Mouse (Mus musculus) midbrain, embryonic 14.5 days (tissue): Measurements from ENCODE around the gene 1600015I10Rik. TPM values are rescaled to one million over a fixed set of nuclear protein-coding genes. Genes with fewer than 3 reads are reported as not detected.
A peak's percentile ranks its signal among the peaks of the same experiment; 100 is the strongest.

ENCODE experiments used
- ATAC-seq: fragments of 200-750 bp; cut with Nextera tagmentation; 2 replicates; pipeline ENCODE4 v1.8.0; 2017; ENCODE audit warnings: moderate number of reproducible peaks, moderate library complexity; ENCODE audit not compliant: low FRiP score, low TSS enrichment
- DNase-seq: peaks from one replicate; pipeline ENCODE4 v3.0.0-alpha.2; 2015
- H3K27ac ChIP-seq: fragments of 300-500 bp; sonication (generic); replicated peaks from 2 replicates; pipeline ENCODE4 v1.5.1; 2014; ENCODE audit warnings: mild to moderate bottlenecking, low read depth, low read length, moderate library complexity
- H3K27me3 ChIP-seq: fragments of 300-500 bp; sonication (generic); 2 replicates; pipeline ENCODE4 v1.6.1; 2014; ENCODE audit warnings: low read length, control low read depth, mixed read lengths; ENCODE audit not compliant: control insufficient read depth, insufficient read depth
- H3K36me3 ChIP-seq: fragments of 300-500 bp; sonication (generic); 2 replicates; pipeline ENCODE4 v1.6.1; 2014; ENCODE audit warnings: low read length, control low read depth; ENCODE audit not compliant: control insufficient read depth, insufficient read depth
- H3K4me1 ChIP-seq: fragments of 300-500 bp; sonication (generic); 2 replicates; pipeline ENCODE4 v1.6.1; 2014; ENCODE audit warnings: mild to moderate bottlenecking, antibody characterized with exemption, low read length, control low read depth; ENCODE audit not compliant: control insufficient read depth, insufficient read depth
- H3K4me2 ChIP-seq: fragments of 300-500 bp; sonication (generic); 2 replicates; pipeline ENCODE4 v1.6.1; 2014; ENCODE audit warnings: mild to moderate bottlenecking, low read length, moderate library complexity
- H3K4me3 ChIP-seq: fragments of 300-500 bp; sonication (generic); replicated peaks from 2 replicates; pipeline ENCODE4 v1.5.1; 2014; ENCODE audit warnings: low read depth, low read length
- H3K9ac ChIP-seq: fragments of 300-500 bp; sonication (generic); replicated peaks from 2 replicates; pipeline ENCODE4 v1.6.1; 2014; ENCODE audit warnings: mild to moderate bottlenecking, low read length, moderate library complexity
- H3K9me3 ChIP-seq: fragments of 300-500 bp; sonication (generic); 2 replicates; pipeline ENCODE4 v1.6.1; 2016; ENCODE audit warnings: low read length, control low read depth, mixed read lengths; ENCODE audit not compliant: control insufficient read depth
- WGBS: fragments of 180-500 bp; shearing (Covaris S2); extraction: QIAGEN DNeasy Blood & Tissue Kit; methylation state at CpG from one replicate; pipeline ENCODE4 v1.1.7; 2014; 5-methylcytosine and 5-hydroxymethylcytosine counted together
- polyA plus RNA-seq: library from polyadenylated mRNA; unstranded; fragments of >200 nt; fragmentation: Nextera tagmentation; extraction: Ambion mirVana; gene quantifications from 2 replicates; pipeline ENCODE4 v1.2.1, GENCODE M21; 2014

The 1600015I10Rik gene
- polyA plus RNA-seq, 1 experiment from 2014 or later = not detected

DNA sequence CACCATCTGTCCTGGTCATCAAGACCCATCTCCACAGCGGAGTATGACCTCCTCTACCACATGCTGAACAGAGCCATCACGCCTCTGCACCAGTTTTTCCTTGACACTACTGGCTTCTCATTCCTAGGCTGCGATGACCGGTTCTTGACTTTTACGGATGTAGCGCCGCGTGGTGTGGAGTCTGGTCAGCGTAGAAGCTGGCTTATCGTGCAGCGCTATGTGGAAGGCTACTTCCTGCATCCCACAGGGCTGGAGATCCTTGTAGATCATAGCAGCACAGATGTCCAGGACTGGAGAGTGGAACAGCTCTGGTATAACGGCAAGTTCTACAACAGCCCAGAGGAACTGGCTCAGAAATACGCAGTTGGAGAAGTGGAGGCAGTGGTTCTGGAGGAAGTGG lies 24.1 kb upstream of the 1600015I10Rik start:
- ATAC-seq = no peak
- Histone ChIP-seq H3K27ac (no peak overlapping the region), H3K4me3 (no peak overlapping the region), H3K27me3 (no peaks in the 10 kb centered on the region), H3K36me3 (no peaks in the 10 kb centered on the region), H3K4me2 (no peak overlapping the region), H3K9ac (no peak overlapping the region), H3K4me1 (no peaks in the 10 kb centered on the region), H3K9me3 (no peaks in the 10 kb centered on the region)
- WGBS = 92% methylated on average over 13 of the region's 13 CpGs
- no peak for DNase-seq

GRCm38 (mm10) chr6:48906371-48906770 lies 23.3 kb upstream of the 1600015I10Rik start:
- no peak overlapping the region for H3K4me2 ChIP-seq
- no peak for DNase-seq
- ATAC-seq = no peak
- WGBS = 95% methylated on average over 14 of the region's 14 CpGs
- no peak overlapping the region for H3K27ac ChIP-seq
- H3K9ac ChIP-seq = no peak overlapping the region
- H3K36me3 ChIP-seq = no peaks in the 10 kb centered on the region
- H3K9me3 ChIP-seq = no peaks in the 10 kb centered on the region
- no peaks in the 10 kb centered on the region for H3K27me3 ChIP-seq
- no peak overlapping the region for H3K4me3 ChIP-seq
- H3K4me1 ChIP-seq = no peaks in the 10 kb centered on the region

- Histone ChIP-seq H3K4me3 (no peak overlapping the region), H3K27ac (no peak overlapping the region), H3K4me2 (no peak overlapping the region), H3K36me3 (no peaks in the 10 kb centered on the region), H3K27me3 (no peaks in the 10 kb centered on the region), H3K9ac (no peak overlapping the region), H3K9me3 (no peaks in the 10 kb centered on the region), H3K4me1 (no peaks in the 10 kb centered on the region)
- DNase-seq = no peak
- ATAC-seq = no peak
- WGBS = 88% methylated on average over 1 of the region's 1 CpGs
These were observed 20.5 kb upstream of the 1600015I10Rik start for GRCm38 (mm10) chr6:48909229-48909628.

GRCm38 (mm10) chr6:48912033-48912432 lies 17.7 kb upstream of the 1600015I10Rik start:
- no peaks in the 10 kb centered on the region for H3K9me3 ChIP-seq

GRCm38 (mm10) chr6:48913587-48913986 lies 16.1 kb upstream of the 1600015I10Rik start:
- DNase-seq (no peak), ATAC-seq (no peak)
- Histone ChIP-seq H3K36me3 (no peaks in the 10 kb centered on the region), H3K4me1 (no peaks in the 10 kb centered on the region), H3K4me2 (no peak overlapping the region), H3K9ac (no peak overlapping the region), H3K27ac (no peak overlapping the region), H3K9me3 (no peaks in the 10 kb centered on the region), H3K4me3 (no peak overlapping the region), H3K27me3 (no peaks in the 10 kb centered on the region)
- 95% methylated on average over 2 of the region's 2 CpGs for WGBS

More at GRCm38 (mm10) chr6:48912033-48912432, 17.7 kb upstream of the 1600015I10Rik start:
- Histone ChIP-seq H3K27ac (no peak overlapping the region), H3K36me3 (no peaks in the 10 kb centered on the region), H3K4me3 (no peak overlapping the region), H3K9ac (no peak overlapping the region), H3K27me3 (no peaks in the 10 kb centered on the region), H3K4me2 (no peak overlapping the region), H3K4me1 (no peaks in the 10 kb centered on the region)
- DNase-seq = peak; percentile 39
- 29% methylated on average over 3 of the region's 3 CpGs for WGBS
- ATAC-seq = no peak

DNA sequence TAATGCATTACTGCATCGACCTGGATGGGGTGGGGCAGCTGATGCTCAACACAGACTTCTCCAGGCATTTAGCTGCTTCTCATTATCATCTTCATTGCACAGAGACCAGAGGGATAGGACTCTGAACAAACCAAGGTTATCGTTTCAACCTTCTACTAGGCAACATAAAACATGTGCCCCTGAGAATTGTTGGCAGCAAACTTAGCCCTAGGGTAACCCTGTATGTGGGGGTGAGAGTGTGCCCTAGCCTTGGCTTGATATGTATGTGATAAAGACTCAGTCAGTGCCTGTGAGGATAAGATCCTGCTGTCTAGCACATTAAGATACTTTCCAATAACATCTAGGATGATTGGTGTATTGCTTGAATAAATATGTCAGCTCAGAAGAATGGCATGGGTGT lies 19.9 kb downstream of the 1600015I10Rik start:
- H3K4me3 ChIP-seq = no peak overlapping the region
- H3K27me3 ChIP-seq = no peaks in the 10 kb centered on the region
- H3K36me3 ChIP-seq = no peaks in the 10 kb centered on the region
- no peak overlapping the region for H3K9ac ChIP-seq
- H3K9me3 ChIP-seq = no peaks in the 10 kb centered on the region
- no peak overlapping the region for H3K4me2 ChIP-seq
- H3K27ac ChIP-seq = no peak overlapping the region
- WGBS = 77% methylated on average over 2 of the region's 2 CpGs
- no peak for ATAC-seq
- no peak for DNase-seq
- H3K4me1 ChIP-seq = no peaks in the 10 kb centered on the region

GRCm38 (mm10) chr6:48950676-48951075 lies 21.0 kb downstream of the 1600015I10Rik start:
- Histone ChIP-seq H3K27ac (no peak overlapping the region), H3K9me3 (no peaks in the 10 kb centered on the region), H3K27me3 (no peaks in the 10 kb centered on the region), H3K9ac (no peak overlapping the region), H3K36me3 (no peaks in the 10 kb centered on the region), H3K4me2 (no peak overlapping the region), H3K4me1 (no peaks in the 10 kb centered on the region), H3K4me3 (no peak overlapping the region)
- 79% methylated on average over 5 of the region's 5 CpGs for WGBS
- DNase-seq (no peak), ATAC-seq (no peak)

- DNase-seq = no peak
These were observed 21.9 kb downstream of the 1600015I10Rik start for GRCm38 (mm10) chr6:48951630-48952029.

DNA sequence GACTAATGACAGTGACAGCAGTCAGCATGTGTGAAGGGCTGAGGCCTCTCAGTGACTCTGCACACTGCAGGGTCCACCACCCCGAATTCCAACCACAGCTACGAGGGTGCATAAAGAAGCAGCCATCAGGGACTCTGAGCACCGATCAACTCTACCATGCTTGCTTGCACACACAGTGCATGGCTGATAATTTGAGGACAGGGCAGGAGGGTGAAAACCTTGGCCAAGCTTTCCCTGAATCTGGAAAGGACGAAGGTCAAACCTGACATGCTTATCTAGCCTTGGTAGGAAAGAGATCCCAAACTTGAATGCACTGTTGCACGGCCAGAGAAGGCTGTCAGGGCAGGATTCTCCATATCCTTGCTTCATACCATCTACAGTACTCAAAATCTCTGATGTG lies 23.5 kb downstream of the 1600015I10Rik start:
- no peak overlapping the region for H3K9ac ChIP-seq
- H3K27me3 ChIP-seq = no peaks in the 10 kb centered on the region
- 84% methylated on average over 5 of the region's 5 CpGs for WGBS
- H3K27ac ChIP-seq = no peak overlapping the region
- ATAC-seq (no peak), DNase-seq (no peak)
- H3K4me1 ChIP-seq = no peaks in the 10 kb centered on the region
- no peaks in the 10 kb centered on the region for H3K9me3 ChIP-seq
- H3K4me2 ChIP-seq = no peak overlapping the region
- no peaks in the 10 kb centered on the region for H3K36me3 ChIP-seq
- H3K4me3 ChIP-seq = no peak overlapping the region

More at GRCm38 (mm10) chr6:48951630-48952029, 21.9 kb downstream of the 1600015I10Rik start:
- Histone ChIP-seq H3K9ac (no peak overlapping the region), H3K27ac (no peak overlapping the region), H3K27me3 (no peaks in the 10 kb centered on the region), H3K9me3 (no peaks in the 10 kb centered on the region), H3K36me3 (no peaks in the 10 kb centered on the region), H3K4me2 (no peak overlapping the region), H3K4me1 (no peaks in the 10 kb centered on the region), H3K4me3 (no peak overlapping the region)
- WGBS = 95% methylated on average over 6 of the region's 6 CpGs
- ATAC-seq = no peak
